Mouse (Mus musculus): ENCODE measurements around the gene Eddm3b.

Eddm3b gene

DNA sequence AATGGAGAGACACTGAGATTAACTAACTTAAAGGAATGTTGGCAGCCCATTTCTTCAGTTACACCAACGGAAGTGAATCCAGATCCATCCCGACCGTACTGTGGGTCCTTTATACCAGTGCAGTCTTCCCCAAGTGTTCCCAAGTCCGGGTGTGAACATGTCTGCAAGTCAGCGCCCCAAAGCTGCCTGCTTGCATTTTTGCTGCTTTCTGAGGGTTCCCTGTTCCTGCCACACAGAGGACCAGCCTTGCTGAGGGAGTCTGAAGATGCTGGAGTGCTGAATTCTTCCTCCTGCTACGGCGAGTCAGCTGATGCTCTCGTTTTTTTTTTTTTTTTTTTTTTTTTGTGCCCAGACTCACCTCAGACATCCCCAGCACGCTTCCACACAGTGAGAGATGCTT, 19.3 kb upstream of the Eddm3b start:
- no peak for DNase-seq

DNA sequence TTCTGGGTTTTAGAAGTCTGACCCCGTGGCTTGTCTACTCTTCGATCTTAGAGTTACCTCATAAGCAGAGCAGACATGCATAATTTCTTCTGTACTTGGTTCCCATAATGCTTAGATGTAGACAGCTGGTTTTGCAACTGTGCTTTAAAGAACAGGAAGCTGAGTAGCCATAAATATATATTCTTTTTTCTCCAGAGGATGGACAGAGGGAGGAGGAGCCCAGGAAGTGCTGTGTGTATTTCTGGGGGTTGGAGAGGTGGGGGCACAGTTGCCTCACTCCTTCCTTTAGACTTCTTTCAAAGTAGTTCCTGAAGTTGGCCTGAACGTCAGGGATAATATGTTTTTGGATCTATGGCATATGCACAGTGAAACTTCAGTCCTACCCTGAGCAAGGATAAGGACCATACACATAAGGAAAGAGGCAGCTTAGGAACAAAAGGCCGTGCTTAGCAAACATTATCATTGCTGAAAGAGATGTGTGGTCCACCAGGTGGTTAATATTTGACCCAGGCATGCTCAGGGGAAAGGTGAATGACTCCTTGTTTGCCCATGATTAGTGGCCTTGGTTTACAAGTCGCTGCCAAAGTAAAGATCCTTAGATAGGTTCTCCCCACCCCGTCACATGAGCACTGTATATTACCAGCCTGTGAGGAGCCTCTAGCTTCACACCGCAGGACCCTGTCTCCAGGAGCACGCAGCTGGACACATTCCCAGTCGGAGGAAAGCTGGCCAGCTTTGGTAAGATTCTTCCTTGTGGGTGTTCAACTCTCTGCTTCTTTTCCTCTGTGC, 18.3 kb upstream of the Eddm3b start:
- DNase-seq, result no peak

DNA sequence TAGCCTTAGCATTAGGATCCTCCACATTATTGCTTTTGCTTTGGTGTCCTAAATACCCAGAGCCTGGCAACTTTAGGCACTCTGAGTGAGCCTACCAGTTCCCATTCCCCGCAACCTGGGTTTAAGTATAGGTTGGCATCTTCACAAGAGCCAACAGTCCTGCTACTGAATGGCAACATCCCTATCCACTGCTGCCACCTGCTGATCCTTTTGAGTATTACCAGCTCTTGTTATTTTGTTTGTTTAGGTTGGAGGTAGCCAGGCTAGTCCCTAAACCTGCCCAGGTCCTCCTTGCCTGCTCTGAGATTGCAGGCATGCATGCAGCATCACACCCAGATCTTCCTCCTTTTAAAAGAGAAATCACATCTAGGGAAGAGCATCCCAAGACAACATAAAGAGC, 15.9 kb upstream of the Eddm3b start:
- DNase-seq, result peak; percentile 34

DNA sequence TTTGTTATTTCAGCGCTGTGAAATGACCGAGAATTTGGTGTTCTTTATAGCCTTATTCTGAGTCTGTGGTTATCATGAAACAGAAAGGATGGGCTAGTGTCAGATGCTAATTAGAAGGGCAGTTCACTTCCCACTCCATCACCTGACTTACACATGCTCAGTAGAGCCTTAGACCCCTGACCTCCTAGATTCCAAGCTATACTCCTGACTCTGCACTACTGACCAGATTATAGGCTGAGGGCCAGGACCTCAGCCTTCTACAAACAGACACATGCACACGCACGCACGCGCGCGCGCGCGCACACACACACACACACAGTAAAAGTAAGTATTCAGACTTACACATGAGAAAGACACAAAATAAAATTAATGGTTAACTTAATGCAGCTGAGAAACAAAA, 15.3 kb upstream of the Eddm3b start:
- no peak for DNase-seq

DNA sequence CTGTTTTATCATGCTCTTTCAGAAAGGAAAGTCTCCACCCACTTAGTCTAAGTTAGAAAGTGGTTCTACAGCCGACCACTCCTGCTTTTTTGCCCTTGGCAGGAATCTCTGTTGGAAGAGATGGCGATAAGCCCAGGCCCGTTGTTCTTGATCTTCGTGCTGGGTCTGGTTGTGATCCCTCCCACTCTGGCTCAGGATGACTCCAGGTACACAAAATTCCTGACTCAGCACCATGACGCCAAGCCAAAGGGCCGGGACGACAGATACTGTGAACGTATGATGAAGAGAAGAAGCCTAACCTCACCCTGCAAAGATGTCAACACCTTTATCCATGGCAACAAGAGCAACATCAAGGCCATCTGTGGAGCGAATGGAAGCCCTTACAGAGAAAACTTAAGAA, 12.9 kb upstream of the Eddm3b start:
- no peak for DNase-seq

DNA sequence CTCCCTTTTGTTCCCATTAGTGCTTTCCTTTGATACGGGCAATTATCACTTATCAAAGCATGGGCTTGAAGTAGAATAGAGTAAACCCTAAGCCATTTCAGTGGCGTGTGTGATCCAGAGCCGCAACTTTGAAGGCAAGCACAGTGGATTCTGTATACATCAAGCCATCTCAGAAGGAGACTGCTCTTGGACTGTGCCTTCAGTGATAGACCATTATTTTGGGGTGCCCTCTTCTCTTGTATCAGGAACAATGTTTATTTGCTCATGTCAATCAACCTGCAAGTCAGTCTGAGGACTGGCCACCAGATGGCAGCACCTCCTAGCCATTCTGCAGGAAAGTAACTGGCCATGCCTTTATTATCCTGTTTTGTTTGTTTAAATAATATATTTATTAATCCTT, 11.0 kb upstream of the Eddm3b start:
- DNase-seq, result peak; percentile 86

DNA sequence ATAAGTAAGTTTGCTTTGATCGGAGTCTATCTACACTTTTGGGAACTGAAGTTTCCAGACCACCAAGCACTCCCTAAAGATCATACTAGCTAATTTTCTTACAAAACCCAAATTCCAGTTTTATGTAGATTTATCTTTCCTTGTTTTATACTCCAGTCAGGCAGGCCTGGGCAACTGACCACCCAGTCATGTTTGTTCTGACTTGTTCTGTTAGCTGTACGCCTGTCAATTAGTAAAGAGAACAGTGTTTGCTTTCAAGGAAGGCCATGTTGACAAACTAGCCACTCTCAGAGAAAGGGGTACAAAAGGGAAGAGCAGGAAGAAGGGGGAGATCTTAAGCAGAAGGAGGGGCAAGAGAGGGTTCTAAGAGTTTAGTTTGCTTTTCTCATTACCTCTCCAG, 9.9 kb upstream of the Eddm3b start:
- DNase-seq, result no peak

DNA sequence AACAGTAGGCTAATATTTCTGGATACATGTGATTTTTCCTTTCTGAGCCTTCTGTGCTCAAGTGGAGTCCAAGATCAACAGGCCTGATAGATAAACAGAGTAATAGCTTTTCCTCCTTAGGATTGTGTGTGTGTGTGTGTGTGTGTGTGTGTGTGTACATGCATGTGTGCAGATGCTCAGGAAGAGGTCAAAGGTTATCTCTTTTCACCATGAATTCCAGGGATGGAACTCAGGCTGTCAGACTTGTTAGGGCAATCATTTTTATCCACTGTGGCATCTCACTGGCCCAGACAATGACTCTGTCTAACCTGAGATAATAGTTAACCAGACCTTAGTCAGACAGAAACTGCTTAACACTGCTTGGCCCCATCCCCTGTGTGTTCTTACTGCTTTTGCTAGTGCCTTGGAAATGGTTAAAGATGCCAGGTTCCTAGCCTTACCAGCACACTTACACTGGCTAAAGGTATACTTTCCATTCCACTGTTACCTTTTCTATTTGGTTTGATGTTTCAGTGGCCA, 7.7 kb upstream of the Eddm3b start:
- DNase-seq, result no peak

DNA sequence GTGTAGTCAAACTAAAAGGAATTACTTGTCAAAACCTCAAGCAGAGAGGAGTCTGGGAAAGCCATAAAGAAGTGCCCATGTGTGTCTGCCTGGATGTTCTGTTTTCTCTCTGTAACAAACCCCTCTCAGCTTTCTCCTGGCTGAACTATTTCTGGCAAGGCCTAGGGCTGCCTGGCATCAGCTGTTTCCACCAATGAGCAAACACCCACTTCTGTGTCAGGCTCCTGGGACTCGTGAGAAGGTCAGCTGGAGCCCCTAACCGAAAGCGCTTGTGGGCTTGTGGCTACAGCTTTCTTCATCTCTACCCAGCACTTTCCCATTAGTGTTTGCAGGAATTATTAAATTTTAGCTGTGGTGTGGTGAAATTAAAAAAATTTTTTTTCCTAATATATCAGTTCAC, 2.3 kb upstream of the Eddm3b start:
- no peak for DNase-seq

DNA sequence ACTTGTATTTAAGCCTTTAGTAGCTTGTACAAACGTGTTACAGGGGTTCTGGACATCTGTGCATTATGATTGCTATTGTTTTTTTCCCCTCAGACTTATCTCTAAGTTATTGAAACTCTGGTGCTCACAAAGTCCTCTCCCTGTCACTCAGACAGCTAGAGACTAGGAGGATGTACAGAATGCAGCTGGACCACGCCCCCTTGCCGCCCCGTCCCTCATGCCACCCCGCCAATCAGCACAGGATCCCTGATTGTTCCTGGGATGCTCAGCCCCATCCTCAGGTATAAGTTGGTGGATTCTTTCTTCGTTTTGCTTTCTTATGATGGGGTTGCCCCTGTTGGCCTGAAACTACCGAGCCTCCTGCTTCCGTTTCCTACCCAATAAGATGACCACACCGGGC, 750 bp upstream of the Eddm3b start:
- no peak for DNase-seq

DNA sequence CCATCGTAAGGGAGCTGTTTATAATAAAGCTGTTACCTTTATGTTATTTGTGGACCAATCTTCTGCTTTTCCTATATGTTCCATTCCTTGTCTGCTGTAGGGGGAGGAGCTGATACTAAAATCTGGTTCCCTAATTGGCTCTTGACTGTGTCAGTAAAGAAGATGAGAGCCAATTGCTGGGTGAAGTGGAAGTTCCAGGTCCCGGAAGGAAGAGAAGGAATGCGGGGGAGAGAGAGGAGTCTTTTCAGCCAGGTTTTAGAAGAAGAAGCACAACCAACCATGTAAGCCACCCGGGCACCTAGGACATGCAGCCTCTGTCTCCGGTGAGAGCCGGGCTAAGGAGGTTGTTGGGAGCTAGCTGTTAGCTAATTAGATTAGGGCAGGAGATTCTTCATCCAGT, 11.5 kb downstream of the Eddm3b start:
- no peak for DNase-seq

DNA sequence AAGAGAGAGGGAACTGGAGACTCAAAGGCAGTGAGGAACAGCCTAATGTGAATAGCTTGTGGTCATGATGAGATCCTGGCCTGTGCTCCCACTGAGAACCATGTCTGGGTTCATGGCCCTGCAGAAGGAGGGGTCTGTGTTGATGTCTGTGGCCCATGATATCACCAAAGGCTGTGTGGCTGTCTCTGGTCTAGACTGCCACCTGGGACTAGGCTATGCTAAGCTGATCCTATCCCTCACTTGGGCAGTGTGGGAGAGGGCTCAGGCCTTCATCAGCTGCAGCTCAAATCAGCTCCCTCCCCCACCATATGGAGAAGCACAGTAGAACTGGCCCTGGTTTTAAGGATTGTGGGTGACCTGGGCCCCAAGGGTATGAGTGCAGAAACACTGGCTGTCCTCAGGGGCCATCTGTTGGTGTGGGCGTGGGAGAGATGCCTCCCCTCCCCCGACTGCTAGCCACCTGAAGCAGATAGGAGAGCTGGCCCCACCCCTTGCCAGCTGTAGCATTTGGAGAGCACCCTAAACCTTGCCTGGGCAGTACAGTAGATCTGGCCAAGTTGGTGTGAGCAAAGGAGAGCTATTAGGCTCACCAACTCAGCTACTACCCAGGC, 13.5 kb downstream of the Eddm3b start:
- peak; percentile 92 for DNase-seq

DNA sequence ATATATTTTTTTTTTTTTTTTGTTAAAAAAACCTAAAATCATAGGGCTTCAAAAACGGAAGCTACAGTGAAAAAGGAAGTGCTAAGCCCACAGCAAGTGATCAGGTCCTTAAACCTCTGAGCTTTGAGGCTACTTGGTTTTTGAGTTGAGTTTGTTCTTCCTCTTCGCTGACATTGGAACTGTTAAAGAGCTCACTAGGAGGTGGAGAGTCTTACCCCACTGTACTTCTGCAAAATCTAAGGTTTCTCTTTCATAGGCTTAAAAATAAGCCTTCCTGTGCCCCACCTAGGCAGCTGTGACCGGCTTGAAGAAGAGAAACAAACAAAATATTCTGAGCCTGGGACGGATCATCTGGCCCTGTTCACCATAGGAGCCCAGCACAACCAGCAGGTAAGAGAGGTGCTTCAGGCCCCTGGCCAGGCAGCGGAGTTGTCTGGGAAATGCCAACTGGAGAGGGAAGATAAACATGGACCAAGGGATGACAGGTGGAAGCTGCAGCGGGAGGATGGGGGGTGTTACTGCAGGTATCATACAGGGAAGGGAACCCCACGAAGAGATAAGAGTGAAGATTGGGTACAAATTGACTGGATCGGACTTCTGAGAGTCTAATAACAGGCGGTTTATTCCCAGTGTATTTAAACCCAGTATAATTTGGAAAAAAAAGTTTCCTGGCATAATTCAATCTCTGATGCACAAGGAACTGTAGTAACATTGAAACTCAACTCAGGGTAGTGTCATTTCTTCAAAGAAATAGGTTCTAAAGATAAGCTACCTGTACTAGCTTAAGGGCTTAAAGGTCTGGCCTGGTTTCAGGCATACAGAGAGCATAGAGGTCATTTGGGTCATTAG, 14.8 kb downstream of the Eddm3b start:
- peak; percentile 74 for DNase-seq

DNA sequence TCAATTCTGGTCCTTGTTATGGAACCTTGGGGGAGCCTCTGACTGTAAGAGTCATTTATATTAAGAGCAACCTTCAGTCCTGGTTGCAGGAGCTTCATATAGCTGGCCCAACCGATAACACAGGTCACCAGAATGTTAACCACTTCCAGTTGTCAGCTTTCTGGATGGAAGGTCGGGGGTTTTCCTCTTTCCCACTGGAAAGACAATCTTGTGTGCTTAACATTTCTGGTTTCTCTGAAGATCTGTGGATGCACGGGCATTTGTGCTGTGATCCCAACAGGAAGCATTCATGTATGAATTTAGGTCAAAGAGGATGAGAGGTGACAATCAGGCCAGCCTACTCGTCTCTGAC, 15.4 kb downstream of the Eddm3b start:
- DNase-seq, result peak; percentile 38

DNA sequence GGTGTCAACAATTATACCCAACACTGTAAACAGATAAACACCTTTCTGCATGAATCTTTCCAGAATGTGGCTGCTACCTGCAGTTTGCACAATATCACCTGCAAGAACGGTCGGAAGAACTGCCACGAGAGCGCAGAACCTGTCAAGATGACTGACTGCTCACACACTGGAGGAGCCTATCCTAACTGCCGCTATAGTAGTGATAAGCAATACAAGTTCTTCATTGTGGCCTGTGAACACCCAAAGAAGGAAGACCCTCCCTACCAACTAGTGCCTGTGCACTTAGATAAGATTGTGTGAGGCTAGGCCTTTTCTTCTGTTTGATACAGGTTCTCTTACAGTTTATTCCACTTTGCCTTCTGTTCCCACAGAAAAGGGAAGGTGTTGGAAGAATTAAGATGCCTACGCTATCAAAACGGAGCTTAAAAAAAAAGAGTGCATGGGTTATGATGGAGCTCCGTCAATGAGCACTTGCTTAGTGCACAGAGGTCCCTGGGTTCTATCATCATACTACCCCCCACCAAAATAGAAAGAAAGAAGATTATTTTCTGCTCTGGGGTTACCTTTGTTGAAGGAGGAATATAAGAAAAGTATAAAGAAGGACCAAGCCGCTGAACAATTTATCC, 16.2 kb downstream of the Eddm3b start:
- DNase-seq, result peak; percentile 75

DNA sequence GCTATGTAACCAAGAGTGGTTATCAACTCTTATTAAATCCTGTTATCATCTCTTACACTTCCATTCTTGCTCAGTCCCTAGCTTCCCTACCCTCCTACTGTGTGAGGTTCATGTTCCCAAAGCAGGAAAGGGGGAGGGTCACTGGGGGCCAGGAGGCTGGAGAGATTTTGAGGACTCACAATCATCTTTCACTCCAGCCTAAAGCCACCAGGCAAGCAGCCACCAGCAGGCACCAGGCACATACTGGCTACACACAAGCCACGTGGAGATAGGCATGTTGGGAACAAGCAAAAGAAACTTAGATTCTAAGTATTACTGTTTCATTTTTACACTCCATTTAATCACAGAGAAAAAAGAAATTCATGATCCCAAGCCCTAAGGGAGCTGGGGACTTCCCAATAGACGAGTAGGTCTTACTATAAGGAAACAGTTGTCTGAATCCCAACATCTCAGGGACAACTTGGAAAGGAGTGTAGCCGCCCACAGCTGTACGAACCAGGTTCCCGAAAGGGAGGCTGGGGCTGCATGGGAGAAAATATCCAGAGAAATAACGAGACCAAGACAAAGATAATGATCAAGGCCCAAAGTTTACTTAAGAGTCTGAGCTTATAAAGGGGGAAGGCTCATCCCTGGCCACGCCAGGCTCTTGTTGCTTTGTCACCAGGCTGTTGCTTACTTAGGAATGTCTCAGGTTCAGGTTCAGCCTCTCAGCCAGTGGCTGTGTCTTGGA, 17.0 kb downstream of the Eddm3b start:
- DNase-seq, result peak; percentile 35

DNA sequence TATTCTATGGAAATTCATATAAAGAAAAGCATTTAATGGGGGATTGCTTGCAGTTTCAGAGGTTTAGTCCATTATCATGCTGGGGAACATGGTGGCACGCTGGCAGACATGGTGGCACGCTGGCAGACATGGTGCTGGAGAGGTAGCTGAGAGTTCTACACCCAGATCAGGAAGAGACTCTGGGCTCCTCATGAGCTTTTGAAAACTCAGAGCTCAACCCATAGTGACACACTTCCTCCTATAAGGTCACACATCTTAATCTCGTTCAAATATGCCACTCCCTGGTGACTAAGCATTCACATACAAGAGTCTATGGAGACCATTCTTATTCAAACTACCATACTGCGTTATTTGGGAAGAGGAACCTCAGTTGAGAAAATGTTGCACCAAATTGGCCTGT, 18.1 kb downstream of the Eddm3b start:
- peak; percentile 15 for DNase-seq

DNA sequence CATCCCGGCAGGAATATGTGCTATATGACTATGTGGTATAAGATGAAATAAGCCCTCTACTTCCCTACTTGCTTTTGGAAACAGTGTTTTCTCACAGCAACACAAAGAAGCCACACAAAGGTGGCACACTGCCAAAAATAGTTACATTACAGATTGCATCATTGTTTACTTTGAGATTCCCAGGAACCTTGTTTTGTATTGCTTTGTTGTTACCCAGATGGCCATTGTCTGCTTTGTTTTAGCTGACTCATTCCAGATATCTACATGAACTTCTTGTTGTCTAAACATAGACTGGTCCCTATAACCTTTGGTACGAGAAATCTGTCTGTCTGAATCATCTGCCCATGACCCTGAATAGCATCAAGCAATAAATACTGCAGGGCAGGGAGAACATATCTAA, 26.1 kb downstream of the Eddm3b start:
- DNase-seq, result no peak

DNA sequence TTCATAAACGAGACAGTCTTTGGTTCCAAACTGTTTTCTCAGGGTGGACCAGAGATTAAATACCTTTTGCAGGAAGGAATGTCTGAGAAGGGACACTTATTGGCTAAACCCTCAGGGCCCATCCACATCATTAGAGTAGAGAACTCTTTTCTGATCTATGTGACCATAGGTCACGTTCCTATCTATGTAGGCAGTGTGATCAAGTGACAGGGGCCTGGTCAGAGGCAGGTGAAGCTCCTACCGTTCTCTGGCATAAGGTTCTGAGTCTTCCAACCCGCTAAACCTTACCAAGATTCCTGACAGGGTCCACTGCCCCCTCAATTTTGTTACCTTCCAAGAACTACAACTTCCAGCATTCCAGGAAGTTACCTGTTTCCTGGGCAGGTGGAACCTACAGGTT, 27.9 kb downstream of the Eddm3b start:
- peak; percentile 10 for DNase-seq

DNA sequence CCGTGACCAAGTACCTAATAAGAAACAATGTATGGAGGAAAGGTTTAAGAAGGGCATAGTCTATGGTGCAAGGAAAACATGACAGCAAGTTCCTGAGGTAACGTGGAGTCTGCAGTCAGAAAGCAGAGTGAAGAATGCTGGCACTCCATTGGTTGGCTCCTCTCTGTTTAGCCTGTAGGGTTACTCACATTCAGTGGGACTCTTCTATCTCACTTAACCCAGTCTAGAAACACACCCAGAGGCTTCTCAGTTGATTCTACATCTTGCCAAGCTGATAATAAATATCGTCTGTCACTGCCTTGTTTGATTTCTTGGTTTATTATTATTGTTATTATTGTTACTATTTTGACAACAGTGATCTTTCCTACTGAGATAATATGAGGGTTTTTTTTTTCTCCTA, 28.3 kb downstream of the Eddm3b start:
- DNase-seq, result peak; percentile 53

DNA sequence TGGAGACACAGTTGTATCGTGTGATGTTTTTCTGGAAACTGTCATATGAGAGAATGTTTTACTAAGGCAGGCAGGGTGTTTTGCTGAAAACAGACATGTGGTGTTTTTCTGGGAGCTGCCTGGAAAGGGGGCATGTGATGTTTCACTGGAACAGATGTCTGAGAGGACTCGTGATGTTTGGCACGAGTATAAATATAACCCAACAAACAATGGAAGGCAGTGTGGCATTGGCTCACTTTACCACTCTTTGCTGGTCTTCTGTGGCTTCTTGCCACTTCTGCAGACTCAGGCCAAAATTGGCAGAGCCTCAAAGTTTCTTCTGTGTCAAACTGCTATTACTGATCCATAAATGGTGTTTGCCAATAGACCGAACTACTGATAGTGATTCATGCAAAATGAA, 29.1 kb downstream of the Eddm3b start:
- peak; percentile 3 for DNase-seq

DNA sequence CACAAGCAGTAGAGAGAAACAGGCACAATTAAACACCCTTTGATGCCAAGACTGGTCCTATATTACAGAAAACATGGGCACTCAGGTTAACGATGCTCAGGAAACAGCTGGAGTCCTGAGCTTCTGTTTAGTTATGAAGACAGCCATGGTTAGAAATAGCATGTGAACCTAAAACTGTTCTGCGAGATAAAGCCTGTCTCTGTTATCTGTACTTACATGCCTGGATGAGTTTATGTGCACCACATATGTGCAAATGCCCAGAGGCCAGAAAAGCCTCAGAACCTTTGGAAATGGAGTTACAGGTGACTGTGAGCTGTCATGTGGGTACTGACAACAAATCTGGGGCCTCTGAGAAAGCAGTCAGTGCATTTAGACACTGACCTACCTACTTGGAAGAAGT, 29.7 kb downstream of the Eddm3b start:
- DNase-seq, result peak; percentile 49

DNA sequence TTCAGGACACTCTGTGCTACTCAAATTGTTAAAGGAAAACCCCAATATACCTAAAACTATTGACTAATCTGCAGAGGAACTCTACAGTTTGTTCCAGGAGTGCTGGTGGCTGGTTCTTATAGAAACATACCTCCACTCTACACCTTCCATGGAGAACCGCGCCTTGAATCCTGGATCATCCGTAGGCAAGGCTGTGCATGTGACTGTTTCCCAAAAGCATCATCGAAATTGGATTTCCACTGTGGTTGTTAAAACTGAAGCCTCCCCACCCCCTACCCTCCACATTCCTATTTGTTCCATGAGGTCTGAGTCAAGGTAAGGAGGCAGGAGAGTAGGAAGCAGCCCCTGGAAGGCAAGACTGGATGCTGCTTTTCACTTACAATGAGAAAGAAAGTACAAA, 30.2 kb downstream of the Eddm3b start:
- no peak for DNase-seq
